Mouse (Mus musculus) lung, postnatal 14 days (tissue): ENCODE measurements around the gene Tmem140.
A peak's percentile ranks its signal among the peaks of the same experiment; 100 is the strongest.

Experiments
- DNase-seq: peaks from one replicate; pipeline ENCODE4 v3.0.0; 2021

The Tmem140 gene

DNA sequence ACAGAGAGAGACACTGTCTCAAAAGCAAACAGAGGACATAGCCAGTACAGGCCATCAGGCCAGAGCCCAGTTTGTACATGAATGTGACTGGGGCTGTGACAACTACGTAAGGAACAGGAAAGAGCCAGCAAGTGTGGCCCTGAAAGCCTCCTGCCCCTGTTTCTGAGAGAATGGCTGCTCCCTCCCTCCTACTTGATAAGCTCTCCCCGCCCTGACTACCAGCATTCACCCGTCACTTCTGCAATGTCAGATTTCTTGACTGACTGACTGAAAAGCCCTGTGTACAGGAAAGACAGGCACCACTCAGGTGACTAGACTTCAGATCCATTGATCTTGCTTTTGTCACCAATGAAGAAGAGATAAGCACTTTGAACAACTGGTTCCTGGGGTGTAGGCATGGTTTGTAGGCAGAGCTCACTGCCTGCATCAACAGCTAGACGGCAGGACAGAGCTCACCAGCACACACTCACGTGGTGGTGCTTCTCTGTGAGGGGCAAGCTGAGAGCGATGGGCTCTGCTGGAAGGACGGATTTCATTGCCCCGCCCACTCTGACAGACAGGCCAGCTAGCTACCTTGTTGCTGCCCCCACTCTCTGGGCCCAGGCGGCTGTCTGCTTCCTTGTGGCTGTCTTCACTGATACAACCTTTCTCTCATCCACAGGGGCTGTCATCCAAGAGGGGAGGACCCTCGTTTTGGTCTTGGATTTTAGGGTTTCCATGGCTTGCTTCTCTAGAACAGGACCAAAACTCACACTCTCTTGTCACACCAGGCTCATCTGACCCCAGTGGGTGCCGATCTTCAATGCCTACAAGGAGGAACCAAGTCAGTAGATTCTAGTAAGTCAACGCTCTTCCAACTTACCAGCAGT is 13.3 kb downstream of the Tmem140 start:
- no peak for DNase-seq

DNA sequence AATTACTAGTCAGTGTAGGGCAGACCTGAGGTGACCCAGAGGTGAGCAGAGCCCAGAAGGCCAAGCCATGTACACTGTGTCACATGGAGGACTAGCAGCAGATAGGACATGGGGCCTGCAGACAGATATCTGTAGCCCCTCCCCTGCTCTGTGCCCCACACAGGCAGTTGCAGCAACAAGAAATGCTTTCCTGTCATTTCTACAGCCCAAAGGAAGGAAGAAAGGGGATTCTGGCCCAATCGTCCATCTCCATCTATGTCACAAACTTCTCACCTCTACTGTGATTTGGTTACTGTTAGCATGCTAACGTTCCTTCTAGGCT is 13.8 kb downstream of the Tmem140 start:
- no peak for DNase-seq

DNA sequence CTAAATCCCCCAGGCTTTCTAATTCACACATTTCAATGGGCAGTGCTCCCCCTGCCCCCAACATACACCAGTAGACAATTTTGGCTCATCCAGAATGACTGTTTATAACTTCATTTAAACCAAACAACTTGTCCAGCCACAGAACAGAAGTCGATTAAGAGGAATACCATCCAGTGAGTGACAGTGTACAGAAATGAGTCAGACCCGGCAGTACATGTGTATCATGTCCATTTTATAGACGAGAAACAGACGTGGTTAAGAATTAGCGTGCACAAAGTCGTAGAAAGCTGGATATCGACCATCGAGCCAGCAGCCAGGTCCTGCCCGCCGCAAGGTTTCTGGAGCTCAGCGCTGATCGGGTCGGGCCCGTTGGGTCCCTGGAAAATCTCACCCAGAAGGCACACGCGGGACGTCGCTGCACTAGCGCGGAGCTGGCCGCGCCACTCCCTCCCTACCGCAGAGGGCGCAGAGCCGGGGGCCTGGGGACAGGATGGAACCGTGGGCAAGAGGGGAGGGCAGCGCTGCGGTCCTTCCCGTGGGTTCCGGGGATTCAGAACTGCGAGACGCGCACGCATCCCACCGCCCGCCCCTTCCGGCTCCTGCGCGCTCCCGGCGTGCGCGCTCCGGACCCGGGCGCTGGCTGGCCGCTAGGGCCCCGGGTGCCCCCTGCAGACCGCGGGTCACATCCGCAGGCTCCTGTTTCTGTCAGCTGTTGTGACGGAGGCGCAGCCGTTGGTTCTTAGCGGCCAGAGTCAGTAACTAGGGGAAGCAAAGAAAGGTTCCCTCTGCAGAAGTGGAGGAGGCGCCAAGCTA is 14.8 kb downstream of the Tmem140 start, which contains the start of gene Cyren:
TSS of gene Cyren (minus strand) at position 552 of the 813 bp plus-strand sequence.
- DNase-seq, result peak; percentile 94

DNA sequence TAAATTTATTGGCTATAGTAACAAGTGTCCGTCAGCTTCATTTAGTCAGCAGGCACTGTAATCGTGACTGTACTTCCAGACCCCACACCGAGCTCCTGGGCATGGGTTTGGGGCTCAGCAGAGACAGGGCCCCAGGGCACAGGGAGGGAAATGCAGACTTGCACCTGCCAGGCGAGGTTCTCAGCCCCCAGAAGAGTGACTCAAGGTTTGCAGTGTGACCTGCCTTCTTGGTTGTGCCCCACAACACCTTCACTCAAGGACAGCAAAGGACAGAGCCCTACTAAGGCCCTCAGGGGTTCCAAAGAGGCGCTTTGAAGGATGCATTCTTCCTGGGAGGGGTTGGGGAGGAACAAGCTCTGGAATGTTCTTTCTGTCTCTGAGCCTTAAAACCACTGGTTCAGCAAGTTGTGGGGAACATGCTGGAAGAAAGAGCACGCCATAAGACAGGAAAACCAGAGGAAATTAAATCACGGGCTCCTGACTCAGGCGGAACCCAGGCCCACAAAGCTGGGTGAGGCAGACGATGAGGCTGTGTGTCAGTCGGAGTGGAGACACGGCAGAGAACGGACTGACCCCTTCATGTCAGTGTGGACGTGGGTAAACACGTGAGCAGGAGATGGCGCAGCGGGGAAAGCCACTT is 16.3 kb downstream of the Tmem140 start:
- no peak for DNase-seq

DNA sequence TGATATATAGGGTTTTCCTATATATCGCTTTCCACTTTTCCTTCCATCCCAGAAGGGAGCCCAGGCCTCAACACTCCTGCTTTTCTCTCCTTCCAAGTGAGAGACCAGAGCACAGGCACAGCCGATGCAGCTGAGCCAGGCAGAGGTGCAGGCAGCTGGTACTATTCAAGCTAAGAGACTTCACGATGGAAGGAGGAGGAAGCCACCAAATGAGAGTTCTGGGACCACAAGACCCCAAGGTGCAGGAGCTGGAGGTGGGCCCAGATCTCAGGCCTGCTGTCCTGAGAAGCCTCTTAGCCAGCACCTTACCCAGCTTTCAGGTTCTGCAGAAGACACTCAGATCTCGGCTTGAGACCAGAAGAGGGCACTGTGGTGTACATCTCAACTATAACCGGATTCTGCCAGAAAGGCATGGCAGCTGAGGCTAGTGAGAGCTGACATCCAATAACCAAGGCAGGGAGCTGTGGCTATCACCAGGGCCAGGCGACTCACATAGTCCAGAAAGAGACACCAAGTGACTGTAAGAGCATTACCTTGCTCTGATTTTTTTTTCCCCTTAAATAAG is 17.0 kb downstream of the Tmem140 start:
- peak; percentile 59 for DNase-seq

DNA sequence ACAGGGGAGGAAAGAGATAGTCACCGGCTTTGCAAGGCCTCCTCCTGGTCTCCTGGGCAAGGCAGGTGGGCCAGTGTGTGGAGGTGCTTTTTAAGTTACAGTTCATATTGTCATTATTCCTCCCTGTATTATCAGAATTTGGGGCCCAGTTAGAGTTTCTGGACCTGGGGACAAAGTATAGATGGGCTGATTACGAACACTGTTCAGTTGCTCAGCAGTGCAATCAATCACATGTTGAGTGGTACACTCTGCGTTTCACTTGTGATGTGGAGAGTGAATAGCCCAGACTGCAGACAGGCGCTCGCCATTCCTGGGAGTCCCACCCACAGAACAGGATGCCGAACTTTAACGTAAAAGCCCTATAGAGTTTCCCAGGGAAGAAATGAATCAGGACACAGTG is 21.8 kb downstream of the Tmem140 start:
- no peak for DNase-seq

DNA sequence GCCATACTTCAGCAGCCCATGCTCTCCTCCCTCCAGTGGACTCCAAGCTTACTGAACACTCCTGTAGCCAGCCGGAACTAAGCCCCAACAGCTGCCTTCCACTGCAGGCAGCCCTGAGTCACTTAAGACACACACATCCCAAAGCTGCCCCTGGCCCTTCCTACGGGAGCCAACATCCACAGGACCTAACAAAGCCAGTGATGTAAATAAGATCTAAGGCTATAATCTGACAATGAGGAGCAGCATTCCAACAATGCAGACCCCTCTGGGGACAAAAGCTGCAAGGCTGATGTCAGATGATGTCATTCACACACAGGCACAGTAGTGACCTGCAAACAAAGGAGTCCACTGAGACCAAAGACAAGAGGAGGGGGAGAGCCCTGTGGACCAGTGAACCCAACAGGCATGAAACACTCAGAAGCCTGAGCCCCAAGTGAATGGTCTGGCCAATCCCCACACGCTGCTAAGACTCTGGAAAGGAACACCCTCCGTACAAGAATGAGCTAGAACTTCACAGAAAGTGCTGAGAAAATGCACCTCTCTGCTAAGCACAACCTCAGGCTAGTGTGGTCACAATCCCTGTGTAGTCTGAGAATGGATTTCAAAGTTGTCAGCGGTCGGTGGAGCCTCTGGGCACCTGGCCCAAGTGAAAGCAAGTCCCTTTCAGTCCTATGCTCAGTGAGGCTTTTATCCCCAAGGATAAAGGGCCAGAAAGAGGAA is 24.3 kb downstream of the Tmem140 start:
- DNase-seq, result no peak

DNA sequence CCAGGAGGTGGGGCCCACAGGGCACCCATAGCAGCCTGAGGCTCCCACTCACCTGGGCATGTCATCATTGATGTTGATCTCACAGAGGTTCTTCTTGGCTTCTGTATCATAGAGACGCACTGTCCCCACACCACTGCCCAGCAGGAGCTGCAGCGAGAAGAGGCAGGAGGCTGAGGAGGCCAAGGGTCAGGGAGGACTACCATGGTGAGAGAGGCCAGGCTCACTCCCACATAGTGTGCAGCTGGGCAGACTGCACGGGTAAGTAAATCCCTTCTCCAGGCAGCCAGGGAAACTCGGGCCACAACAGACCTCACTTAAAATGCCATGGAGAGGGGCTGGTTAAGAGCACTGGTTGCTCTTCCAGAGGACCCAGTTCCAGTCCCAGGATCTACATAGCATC is 26.2 kb downstream of the Tmem140 start:
- DNase-seq, result no peak

DNA sequence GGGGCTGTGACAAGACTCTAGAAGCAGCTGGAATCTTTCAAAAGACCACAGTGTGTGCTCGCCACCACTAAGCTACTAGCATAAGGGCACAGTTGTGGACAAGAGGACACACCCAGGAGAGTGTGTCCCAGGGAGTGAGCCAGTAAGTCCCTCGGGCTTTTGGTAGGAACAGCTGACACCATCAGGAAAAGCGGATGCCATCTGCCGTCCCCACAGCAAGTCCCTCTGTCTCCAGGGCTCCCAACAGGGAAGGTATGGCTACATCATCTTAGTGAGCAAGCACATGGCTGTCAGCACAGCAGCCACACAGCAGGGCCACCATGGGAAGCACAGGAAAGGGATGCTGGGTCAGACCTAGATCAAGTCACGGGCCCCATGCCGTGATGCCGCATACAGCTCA is 32.6 kb downstream of the Tmem140 start:
- DNase-seq, result no peak

DNA sequence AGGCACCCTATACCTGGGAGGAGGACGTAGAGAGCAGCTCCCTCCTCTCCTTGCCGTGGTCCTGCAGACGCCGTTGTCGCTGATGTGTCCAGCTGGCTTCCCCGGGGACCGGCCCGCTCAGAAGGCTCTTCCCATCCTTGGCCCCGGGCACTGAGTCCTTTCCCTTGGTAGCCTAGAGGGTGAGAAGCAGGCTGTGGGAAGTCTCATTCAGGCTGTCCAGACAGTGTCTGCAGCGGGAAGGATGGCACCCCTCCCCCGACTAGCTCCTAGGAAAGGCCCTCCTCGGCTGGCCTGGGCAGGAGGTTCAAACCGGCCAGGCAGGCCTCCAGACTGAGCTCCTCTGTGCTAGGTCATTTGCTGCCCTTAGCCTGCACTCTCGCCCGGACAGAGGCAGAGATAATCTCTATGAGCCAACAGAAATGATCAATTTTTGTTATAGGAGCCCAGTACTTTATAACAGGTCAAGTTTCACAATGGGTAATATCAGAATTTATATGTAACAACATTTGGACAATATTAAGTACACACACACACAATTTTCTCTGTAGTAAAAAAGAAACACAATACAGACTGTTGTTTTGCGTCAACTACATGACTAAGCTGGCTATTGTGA is 33.3 kb downstream of the Tmem140 start:
- no peak for DNase-seq

DNA sequence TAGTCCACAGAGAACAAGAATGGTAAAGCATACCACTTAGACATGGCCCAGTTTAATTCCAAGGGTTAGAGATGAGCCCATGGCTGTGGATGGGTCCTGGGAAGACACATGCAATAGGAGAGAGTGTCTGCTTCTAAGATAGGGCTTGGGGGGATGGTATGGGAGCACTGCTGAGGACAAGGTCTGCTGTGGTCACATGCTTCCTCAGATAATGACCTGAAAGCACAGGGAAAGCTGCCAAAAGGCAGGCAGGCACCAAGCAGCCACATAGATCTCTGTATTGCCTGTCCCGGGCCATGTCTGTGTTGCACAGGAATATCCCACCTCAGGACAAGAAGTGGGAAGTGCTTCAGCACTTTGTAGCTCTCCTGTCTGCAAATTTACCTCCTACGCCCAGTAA is 36.2 kb downstream of the Tmem140 start:
- no peak for DNase-seq

DNA sequence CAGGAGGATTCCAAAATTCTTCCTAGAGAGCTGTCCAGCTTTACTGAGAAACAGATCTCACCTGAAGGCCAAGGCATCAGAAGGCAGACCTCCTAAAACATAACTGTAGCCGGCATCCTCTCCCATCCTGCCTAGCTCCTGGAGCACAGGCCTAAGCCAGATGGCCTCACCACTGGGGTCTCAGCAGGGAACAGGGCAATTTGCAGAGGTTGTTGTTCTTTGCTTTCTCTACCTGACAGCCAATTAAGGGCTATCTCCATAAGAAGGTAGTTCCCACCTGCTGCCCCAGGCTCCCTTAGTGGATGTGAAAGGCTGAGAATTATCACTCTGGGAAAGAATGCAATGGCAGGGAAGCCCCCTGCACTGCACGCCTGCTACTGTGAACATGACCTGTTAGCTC is 38.0 kb downstream of the Tmem140 start:
- no peak for DNase-seq

DNA sequence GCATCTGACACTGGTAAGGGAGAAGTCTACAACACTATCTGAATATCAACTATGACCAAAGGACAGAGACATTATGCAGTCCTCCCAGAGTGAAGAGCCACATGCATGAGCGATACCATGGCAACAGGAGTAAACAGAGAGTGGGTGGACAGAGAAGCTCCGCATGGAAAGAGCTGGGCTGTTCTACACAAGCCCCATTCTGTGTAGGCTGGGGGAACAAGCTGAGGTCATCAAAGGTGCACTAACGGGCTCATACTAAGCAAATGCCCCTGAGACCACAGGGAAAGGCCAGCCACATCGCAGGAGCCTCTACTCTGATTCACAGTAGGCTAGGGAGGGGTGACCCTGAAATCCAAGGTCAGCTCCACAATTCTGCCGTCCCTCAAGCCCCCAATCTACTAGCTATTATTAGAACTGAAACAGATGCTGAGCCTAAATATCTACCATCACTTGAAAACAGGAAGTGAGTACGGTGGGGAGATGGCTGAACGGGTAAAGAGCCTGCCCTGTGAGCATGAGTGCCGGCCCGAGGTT is 39.0 kb downstream of the Tmem140 start:
- no peak for DNase-seq

DNA sequence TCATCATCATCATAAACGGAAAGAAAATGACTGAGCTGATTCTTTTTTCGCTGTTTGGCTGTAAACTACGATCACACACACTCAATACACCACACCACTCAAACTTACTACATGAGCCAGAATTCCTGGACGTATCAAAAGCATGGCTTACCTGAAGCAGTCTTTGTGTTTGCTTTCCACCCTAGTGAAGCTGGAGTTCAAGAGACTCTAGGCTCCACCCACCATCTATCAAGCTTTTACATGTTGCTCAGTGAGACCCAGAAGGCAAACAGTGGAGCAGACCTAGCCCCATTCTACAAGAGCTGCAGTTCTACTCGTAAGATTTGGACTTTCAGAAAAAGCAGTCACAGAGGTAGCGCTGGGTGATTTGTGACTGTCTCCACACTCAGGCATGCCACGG is 39.6 kb downstream of the Tmem140 start:
- no peak for DNase-seq

DNA sequence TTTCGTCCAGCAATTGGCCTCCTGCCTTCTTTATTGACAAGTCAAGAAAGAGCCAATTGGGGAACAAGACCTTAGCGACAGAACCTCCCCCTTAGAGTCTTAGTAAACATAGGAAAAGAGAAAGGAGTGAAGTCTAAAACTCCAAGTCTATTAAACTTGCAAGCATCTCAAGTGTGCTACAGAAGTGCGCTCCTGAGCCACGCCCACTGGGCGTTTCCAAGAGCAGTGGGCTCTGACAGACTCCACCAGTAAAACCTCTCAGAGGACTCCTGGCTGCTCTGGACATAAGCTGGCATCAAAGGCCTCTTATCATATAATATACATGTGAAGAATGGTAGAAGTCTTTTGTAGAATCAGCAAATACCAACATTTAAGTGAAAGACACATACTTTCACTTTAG is 40.5 kb downstream of the Tmem140 start:
- peak; percentile 74 for DNase-seq

DNA sequence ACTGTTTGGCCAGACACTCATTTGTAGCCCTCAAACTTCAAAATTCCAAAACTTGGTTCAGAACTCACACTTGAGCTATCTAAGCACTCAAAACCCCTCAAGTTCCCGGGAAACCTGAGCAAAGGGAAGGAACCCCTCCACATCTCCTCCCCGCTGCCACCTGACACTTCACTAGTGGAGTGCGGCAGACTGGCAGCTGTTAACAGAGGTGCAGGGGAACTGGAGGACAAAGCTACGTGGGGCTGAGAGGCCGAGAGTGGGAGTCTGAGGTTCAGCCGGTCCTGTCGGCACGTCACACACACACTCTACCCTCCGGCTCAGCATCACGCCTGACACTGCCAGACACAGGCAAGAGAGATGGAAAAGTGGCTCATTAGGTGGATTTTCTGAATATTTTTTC is 40.9 kb downstream of the Tmem140 start:
- DNase-seq, result peak; percentile 30

DNA sequence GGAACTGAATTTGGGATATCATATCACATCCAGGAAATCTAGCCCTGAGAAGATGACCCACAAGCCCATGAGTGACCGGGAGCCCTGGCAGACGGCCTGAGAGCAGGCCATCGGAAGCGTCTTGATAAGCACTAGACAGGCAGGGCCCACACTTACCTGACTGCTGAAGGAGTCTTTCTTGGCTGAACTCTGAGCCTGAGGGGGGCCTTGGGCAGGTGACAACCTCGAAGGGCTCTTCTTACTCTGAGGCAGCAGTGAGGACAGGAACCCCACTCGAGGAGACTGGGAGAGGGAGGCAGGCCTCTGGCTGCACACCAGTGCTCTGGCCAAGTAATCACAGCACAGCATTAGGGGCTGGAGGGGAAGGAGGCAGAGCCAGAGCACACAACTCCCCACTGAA is 41.4 kb downstream of the Tmem140 start:
- peak; percentile 50 for DNase-seq

DNA sequence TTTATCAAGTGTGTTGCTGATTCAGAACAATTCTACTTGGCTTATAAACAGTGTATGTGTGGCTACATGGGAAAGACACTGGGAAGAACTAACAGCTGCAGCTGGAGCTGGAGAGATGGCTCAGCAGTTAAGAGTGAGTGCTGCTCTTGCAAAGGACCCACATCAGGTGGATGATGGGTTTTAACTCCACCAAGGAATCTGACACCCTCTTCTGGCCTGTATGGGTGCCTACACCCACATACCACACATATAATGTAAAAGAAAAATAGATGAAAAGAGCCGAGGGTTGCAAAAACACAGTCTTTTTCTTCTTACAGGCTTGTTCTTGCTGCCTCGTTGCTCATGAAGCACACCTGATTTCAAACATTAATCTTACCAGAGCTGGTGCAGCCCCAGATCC is 43.2 kb downstream of the Tmem140 start:
- no peak for DNase-seq

DNA sequence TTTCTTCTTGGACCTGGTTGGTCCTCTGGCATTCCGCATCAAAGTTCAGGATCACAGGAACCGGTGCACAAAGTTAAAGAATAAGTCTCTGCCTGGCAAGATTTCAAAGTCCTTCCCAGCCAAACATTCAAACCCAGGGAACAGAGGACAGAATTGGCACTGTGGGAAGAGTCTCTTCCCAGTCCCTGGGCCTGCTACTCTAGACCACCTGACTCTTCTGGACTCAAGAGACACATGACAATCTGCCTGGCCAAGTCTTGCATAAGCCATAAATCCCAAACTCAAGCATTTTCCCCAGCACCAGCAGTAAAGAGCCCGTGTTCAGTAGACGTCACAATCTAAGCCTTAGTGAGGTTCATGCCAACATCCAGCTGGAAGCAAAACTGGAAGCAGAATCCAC is 43.7 kb downstream of the Tmem140 start:
- DNase-seq, result no peak

DNA sequence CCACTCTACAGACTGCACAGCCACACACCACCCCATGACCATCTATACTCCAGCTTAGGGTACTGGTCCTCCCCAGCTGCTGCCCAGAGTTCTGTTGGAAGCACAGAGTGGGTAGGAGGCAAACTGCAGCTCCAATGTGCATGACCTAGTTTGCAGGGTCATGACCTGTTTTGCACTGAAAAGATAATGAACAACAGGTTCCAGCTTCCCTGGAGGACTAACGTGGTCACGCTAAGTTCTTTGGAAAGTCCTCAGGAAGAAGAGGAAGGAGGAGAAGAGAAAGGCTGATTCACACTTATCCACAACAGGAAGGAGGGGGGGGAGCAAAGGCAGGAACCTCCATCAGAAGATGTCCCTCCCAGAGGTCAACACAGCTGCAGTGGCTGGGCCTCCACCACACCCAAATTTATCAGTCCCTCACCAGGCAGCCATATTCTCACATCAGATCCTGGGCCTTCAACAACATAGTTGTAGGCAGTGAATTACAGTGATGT is 44.2 kb downstream of the Tmem140 start:
- DNase-seq, result no peak

DNA sequence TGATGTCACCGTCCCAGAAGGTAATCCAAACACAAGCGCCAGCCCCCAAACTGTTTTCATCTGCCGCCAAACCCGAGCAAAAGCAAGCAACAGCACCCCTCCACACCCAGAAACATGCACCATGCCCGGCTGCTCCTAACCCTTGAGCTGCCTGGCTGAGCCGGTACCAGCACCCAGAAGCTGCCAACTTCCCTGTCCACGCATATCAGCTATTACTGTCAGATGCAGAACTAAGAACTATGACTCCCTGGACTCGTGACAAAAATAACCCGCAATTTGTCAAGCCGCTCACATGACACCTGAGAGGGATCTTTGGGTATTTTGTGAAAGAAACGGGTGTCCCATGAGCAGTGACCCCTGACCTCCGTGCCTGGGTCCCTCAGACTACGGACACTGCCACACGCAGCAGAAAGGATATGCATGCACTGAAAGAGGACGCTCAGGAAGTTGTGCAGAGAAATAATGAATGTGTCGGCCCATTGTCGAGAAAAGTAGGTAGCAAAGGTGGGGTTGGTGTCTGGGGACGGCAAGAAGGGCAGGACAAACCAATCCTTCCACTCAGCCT is 44.8 kb downstream of the Tmem140 start:
- peak; percentile 21 for DNase-seq
